Mouse (Mus musculus): ENCODE measurements around the gene Mmrn1.

Gene Mmrn1

DNA sequence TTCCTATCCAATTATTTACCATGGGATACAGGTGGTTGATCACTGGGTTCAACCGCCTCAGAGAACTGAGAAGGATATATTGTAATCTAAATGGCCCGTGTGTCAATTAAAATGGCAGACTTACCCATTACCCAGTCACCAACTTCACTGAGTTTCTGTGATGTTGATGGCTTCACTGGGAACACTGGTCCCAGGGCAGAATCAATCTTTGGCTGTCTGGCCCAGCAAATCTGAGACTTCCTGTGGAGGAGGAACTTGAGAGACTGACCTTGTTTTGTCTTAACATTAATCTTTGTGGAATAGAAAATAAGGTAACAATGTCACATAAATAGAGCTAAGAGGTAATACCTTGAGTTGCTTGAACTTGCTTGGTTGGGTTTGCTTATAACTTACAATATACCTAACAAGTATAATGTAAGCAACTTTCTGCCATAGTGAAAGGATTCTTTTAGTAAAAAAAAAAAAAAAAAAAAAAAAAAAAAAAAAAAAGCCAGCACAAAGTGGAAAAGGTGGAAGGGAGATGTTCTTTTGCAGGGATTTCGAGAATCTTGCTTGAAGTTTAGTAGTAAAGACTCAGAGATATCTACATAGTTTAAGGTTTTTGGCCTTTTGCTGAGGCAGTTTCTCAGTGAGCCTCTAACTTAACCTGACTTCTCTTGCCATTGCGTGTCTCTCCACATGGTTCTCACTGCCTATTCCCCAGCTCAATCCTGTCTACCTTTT, 68.8 kb downstream of the Mmrn1 start:
- DNase-seq (ENCODE audit: low spot score in 2 of 2), result no peak

DNA sequence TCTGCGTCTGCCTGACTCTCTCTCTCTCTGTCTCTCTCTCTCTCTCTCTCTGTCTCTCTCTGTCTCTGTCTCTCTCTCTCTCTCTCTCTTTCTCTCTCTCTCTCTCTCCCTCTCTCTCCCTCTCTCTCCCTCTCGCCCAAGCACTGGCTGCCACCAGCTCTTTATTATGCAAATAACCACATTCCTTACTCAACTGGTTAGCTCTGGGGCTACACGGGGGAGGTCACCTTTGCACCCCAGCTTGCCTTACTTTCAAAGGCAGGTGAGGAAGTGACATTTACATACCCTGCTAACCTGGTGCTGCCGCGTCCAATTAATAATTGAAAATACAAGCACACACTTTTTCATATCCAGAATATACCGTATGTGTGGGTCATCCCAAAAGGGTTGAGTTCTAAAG, 69.3 kb downstream of the Mmrn1 start:
- DNase-seq (ENCODE audit: low spot score in 2 of 2), result no peak

DNA sequence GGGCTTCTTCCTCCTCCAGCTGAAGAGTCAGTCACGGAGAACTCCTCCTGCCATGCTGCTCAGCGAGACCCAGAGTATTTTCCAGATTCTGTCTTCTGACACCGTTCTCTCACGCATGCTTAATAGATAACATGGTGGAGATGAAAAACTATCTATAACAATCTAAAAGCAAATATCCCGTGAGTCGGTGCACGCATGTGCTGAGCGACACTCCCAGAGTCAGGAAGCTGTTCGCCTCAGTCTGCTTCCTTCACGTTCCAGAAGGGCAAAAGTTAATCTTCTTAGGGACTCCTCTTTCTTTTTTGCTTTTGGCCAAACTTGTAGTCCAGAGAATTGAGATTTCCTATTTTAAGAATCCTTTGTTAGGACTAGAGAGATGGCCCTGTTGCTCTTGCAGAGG, 69.7 kb downstream of the Mmrn1 start:
- no peak for DNase-seq (ENCODE audit: low spot score in 2 of 2)

DNA sequence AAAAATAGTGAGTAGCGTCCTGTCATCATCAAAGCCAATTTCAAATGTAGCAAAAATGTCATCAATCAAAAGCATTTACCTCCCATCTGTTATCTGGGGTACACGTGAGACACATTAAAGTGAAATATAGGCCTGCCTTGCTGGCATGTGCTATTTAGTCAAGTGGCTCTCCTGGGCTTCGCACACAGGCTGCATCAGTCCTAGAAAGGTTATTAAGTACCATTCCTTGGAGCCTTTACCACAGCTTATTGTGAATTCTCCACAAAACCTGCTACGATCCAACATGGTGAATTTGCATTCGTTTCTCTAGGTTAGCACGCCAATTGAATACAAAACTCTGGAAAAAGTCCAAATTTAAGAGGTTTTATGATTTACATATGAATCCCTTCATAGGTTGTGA, 70.8 kb downstream of the Mmrn1 start:
- no peak for DNase-seq (ENCODE audit: low spot score in 2 of 2)

DNA sequence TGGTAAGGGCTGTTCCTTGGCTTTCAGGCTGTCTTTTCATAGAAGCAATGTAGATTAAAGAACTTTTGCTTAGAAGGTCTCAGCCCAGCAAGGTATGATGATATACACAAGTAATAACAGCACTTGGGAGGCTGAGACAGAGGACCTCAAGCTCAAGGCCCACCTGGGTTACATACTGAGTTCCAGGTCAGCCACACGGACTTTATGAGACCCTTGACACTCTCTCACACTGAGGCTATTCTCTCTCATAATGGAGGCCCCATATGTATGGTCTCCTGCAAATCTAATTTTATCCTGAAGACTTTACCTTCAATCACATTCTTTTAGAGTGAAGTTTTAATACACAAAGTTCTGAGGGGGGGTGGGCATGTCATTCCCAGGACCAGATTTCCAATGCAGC, 71.6 kb downstream of the Mmrn1 start:
- DNase-seq (ENCODE audit: low spot score in 2 of 2), result no peak

DNA sequence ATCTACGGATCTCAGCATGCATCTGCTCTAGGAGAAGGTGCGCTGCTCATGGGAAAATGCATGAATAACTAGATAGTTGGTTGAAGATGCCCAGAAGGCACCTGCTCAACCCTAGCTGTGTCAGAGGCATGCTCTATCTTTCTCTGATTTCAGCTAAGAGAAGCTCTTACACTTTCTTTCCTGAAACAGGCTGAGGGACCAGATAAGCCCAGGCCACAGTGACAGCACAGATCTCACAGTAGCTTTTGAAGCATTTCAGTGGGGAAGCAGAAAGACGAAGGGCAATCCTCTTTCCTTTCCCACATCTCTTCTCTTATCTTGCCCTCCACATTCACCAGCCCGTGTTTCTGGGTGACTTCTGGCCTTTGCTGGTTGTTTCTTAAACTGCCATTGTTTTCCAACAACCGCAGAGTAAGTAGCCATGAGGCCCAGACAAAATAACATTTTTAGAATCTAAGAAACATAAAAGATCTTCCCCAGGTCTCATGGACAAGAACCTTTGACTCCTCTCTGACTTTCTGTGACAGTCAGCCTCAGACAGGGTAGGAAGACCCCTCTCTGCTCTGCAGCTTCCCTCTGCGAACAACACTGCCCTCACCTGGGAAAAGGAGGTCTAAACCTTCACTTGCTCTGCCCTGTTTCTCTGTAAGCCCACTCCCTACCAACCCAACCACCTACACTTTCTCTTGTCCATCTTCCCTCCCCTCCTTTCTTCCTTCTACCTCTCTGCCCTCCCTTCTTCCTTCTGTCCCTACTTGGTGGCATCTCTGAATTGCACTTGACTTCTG, 76.4 kb downstream of the Mmrn1 start:
- DNase-seq (ENCODE audit: low spot score in 2 of 2), result no peak

DNA sequence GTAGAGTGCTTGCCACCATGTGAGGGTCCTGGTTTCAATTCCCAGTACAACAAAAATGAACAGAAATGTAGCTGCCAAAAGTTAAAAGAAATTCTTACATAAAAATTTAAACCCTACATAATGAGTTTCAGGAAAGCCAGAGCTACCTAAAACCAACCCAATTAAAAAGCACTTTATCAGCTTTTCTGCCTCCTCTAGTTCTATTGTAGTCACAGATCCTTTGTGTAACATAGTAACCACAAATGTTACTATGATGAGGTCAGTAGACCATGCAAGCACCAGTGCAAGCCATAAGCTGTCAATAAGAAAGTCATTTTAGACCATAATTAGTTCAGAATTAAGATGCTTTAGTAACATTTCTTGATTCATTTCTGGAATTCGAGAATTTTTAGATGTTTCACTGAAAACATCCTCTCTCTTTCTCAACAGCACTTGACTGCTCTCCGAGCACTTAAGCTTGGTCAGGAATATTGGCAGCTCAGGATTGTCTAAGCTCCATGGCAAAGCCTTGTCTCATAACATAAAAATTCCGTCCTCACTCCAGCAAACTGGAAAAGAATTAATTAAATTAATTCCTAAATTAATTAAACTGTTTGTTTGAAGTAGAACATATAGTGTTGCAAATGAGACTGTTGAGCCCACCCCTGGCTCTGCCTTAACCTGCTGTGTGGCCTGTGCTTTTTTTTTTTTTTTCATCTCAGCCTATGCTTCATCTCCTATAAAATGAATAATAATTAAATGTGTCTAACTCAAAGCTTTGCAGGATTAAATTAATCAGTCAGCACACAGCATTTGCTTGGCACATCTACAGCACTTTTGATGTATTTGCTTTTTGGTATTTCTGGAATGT, 79.4 kb downstream of the Mmrn1 start:
- DNase-seq (ENCODE audit: low spot score in 2 of 2), result no peak

DNA sequence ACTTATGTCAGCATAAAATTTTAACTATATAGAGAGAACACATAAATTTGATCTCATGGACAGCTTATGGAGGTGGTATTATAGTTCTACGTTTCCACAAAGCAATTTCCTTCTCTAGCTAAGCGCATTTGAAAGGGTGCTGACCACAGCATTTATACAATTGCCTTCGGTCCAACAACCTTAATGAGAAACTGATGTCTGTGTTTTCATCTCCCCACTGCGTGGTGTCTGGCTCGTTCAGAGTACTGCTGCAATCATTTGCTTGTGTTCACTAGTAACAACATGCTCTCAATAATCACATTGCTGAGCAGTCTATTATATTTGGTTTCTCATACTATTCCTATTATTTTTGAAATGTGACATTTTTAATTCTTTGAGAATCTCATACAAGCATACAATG, 89.0 kb downstream of the Mmrn1 start:
- DNase-seq (ENCODE audit: low spot score in 2 of 2), result no peak

DNA sequence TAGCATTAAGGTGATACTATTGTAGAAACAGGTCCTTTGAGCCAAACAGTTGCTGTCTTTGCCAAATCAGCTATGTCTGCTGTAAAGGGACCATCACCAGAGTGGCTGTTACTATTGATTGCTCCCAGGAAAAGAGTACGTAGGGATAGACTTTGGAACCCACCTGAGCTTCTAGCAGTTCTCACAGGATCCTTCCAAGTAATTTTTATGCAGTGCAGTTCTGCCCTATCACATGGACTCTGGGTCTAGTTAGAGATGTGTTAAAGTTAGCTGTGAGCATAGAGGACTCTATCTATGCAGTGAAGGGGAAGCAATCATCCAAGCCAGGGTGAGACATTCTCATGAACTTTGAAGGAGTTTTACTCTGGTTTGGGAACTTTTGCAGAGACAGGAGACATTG, 94.9 kb downstream of the Mmrn1 start:
- no peak for DNase-seq (ENCODE audit: low spot score in 2 of 2)

DNA sequence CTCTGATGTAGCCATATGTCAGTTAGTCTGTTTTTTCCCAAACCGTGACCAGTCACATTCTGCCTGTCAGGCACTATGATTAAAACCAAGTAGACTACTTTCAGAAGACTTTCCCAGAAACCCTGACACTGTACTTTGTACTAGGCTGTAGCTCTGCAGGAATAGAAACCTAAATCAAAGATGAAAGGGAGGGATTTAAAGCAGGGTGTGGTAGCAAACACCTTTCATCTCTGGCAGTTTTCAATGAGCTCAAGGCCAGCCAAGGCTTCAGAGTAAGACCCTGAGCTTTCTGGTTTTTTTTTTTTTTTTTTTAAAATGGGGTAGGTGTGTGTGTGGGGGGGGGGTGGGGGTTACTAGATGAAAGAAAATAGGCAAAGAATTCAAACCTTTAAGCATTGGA, 96.2 kb downstream of the Mmrn1 start:
- no peak for DNase-seq (ENCODE audit: low spot score in 2 of 2)

DNA sequence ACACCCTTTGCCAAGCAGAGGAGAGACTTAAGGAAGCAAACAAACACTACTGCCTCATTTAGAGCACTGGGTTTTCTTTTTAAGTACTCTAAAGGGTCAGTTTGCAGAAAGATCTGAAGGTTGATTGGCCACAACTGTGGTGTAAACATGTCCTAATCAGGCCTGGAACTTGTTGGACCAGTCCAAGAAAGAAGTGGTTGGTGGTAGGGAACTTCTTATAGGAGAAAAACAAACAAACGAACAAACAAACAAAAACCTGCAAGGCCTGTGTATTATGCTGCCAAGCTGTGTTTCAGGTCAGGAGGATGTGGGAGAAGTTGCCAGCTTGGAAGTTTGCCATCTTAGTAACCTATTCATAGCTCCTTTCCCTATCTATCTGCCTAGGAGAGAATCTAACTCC, 108.5 kb downstream of the Mmrn1 start:
- no peak for DNase-seq (ENCODE audit: low spot score in 2 of 2)

All from frontal cortex, postnatal 14 days (tissue).